Mouse (Mus musculus): ENCODE data around the gene Oprl1.

Gene Oprl1

DNA sequence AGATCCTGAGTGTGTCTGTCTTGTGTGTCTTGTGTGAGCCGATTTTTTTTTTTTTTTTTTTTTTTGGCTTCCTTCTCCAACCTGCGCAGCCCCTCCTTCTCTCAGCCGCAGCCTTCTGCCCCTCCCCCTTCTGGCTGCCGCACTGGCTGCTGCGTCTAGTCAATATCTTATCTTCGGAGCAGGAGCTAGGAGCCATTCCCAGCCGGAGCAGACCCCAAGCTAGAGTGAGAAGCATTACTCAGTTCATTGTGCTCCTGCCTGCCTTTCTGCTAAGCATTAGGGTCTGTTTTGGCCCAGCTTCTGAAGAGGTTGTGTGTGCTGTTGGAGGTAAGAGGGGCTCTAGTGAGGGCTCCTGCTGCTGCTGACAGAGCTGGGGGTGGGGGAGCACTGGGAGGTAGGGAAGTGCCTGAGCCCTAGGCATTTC is at the start of gene Oprl1:
TSS of gene Oprl1 (plus strand) at position 114 of the 424 bp plus-strand sequence.
- DNase-seq: peak; percentile 83 to 85

DNA sequence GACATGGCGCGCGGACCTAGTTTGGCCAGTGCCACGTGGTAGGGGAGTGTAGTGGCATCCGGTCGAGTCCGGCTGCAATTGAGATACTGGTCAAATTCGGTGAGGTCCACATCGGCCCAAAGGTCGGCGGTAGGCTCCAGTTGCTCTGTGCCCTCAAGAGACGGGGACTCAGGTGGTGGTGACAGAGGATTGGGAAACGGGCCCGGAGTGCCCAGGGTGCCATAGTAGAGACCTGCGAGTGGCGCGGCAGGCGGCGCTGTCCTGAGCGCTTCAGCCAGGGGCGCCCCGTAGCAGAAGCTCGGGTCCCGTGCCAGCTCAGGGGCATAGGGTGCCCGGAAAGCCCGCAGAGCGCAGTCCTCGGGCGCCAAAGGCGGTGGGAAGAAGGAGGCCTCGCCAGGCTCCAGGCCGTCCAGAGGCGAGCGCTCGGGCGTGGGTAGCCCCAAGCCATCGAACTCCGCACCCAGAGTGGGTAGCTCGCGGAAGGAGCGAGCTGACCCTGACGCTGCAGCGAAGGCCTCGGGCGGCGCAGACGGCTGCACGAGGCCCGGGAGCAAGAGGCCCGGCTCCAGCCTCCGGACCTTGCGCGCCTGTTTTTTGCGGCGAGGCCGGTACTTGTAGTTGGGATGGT is 44.4 kb upstream of the Oprl1 start:
- no peak for DNase-seq

- peak in 1 of 2 experiments; percentile 37 for DNase-seq
Measured at GRCm38 (mm10) chr2:181670913-181671311, 43.9 kb upstream of the Oprl1 start.

- DNase-seq: peak in 1 of 2 experiments; percentile 30
Measured at GRCm38 (mm10) chr2:181671326-181671725, 43.5 kb upstream of the Oprl1 start, which contains the start of gene Sox18. Gene Sox18, minus strand, starts transcription at chr2:181671640.

GRCm38 (mm10) chr2:181671984-181672383 is 42.8 kb upstream of the Oprl1 start:
- no peak for DNase-seq

- no peak for DNase-seq
Measured at GRCm38 (mm10) chr2:181673501-181673900, 41.3 kb upstream of the Oprl1 start.

DNA sequence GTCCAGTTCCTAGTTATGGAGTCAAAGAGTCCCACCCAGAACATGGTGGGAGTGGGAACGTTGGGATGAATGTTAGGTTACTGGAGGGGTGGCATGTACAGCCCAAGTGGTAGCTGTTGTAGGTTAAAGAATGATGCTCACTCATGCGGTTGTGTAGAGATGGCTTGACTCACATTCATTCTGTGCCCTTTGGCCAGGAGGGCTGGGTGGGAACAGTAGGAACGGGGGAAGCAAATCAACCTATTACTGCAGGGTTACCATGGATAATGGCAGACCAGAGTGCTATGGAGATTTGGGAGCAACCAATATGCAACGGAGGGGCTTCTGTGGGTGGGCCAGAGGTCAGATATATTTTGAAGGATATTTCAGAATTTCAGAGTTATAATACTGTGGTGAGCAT is 39.9 kb upstream of the Oprl1 start:
- DNase-seq: no peak

DNA sequence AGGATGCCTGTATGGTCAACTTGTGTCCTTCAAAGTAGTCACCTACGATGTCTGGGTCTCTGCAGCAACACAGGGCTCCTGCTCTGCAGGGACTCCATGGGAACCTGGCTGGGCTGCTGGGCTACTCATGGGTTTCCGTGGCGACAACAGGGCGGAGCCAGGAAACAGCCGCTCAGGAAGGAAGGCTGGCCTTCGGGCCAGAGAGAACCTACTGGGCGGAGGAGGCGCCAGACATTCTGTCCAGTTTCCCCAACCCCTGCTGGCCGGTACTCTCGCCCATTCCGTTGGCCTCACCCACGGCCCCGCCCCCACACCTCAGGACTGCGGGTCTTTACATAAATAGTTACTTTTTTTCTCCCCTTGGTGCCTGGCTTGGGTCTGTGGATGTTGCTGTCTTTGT is 39.4 kb upstream of the Oprl1 start:
- DNase-seq: peak; percentile 60 to 63

DNA sequence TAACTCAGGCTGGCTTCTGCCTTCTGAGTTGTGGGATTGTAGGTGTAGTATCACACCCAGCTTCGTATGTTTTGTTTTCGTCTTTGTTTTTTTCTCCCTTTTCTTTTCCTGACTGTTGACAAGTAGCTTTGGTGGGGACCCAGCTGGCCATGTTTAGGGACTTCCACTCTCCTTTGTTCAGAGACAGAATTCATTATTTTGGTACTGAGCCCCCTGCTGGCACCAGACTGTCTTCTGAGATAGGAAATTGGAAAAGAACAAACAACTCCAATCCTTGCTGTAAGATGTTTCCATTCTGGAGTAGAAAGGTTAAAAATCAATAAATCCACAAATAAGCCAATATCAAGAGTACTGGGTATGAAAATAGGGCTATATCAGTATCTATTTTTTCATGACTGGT is 38.4 kb upstream of the Oprl1 start:
- DNase-seq: peak in 1 of 2 experiments; percentile 45

- no peak for DNase-seq
Measured at GRCm38 (mm10) chr2:181677096-181677754, 37.6 kb upstream of the Oprl1 start.

- DNase-seq: no peak
Measured at GRCm38 (mm10) chr2:181677755-181678098, 37.1 kb upstream of the Oprl1 start.

GRCm38 (mm10) chr2:181678780-181679179 is 36.0 kb upstream of the Oprl1 start:
- DNase-seq: peak; percentile 76

DNA sequence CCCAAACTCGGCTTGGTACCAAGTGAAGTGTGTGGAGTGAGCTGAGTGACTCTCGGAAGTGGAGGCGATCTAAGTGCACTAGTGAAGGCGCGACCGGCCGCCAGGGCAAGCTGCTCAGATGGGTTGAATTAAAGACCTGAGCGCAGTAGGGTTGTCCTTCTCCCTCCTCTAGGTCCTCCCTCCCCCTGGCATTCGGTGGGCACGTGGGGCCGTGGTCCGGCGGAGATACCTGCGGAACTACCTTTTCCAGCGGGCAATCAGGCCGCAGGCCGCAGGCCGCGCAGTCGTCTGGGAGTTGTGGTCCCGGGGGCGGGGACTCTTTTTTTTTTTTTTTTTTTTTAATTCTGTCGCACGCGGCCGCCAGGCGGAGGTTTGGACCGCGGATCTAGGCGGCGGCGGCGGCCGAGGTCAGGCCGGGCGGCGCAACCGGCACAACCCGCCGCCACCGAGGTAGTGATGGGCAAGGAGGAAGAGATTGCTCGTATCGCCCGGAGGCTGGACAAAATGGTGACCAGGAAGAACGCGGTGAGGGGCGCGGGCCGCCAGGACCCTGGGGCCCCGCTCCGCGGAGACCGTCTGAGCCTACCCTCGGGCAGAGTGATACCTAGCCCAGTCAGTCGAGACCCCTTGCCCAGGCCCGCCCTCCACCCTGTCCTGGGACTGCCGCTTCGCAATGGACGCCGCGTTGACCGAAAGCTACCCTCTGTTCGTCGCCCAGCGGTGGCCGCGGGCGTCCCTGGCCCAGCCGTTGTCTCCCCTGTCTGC is 34.7 kb upstream of the Oprl1 start, which contains the start of gene Tcea2:
TSS of gene Tcea2 (plus strand) at position 360 of the 765 bp plus-strand sequence.
- DNase-seq: peak; percentile 85 to 87

GRCm38 (mm10) chr2:181680716-181681117 is 34.1 kb upstream of the Oprl1 start:
- DNase-seq: peak in 1 of 2 experiments; percentile 53

- DNase-seq: no peak
Measured at GRCm38 (mm10) chr2:181681978-181682377, 32.8 kb upstream of the Oprl1 start.

- no peak for DNase-seq
Measured at GRCm38 (mm10) chr2:181683381-181683780, 31.4 kb upstream of the Oprl1 start.

- DNase-seq: no peak
Measured at GRCm38 (mm10) chr2:181684713-181685112, 30.1 kb upstream of the Oprl1 start.

- no peak for DNase-seq
Measured at GRCm38 (mm10) chr2:181685686-181686085, 29.1 kb upstream of the Oprl1 start.

GRCm38 (mm10) chr2:181687586-181687985 is 27.2 kb upstream of the Oprl1 start:
- no peak for DNase-seq

DNA sequence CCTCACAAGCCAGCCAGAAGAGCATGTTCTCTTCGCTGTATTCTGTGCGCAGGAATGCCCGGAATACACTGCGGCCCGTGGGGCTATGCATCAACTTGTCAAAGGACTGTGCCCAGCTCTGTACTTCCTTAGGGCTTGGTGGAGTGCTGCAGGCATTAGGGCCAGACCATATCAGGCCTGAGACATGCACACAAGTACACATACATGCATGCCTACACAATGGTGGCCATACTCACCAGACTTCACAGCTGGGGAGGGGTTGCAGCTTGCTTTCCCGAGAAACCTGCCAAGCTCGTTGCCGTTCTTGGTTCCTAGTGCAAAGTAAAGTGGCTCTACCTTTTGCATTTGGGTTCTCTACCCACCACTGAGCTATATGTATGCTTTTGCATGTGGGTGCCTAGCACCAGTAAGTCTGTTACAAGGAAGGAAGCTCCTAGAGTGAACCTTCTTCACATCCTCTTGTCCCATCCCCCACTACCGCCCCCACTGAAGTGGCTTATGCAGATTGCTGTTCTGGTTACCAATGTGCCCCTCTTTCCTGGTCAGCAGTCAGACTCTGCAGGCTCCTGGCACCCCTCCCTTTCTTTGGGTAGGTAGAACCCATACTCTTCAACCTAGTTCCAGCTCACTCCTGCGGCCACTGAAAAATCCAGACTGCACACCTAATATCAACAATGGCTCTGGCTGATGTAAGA is 25.2 kb upstream of the Oprl1 start:
- DNase-seq: peak in 1 of 2 experiments; percentile 40

DNA sequence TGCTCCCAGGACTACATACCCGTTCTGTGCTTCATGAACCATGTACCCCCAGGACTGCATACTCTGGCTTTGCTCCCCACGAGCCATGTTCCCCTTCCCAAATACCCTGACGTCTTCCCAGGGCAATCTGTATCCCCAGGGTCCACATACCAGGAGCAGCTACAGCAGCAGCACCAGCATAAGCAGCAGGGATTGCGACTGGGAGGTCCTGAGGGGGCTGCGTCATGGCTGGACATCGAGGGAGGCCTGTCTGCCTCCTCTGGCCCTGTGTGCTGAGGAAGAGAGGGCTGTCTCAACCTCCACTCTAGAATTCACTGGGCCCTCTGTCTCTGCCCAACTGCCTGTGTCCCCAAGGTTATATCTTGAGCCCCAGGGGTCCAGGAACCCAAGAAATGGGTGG is 23.7 kb upstream of the Oprl1 start:
- DNase-seq: no peak

- DNase-seq: no peak
Measured at GRCm38 (mm10) chr2:181691571-181691970, 23.2 kb upstream of the Oprl1 start.

GRCm38 (mm10) chr2:181692304-181692703 is 22.5 kb upstream of the Oprl1 start:
- DNase-seq: no peak
